Mouse (Mus musculus) kidney, embryonic 15.5 days (tissue): ENCODE results near the gene Zfp981. TPM values are rescaled to one million over a fixed set of nuclear protein-coding genes. Genes with fewer than 3 reads are reported as not detected.
"Not testable (repeated sequence)": the region's sequence is repeated elsewhere in the genome, so short reads cannot be mapped to it uniquely, and the experiment has no call there.

Experiments used
- ATAC-seq: fragments of 200-750 bp; cut with Nextera tagmentation; replicated peaks from 2 replicates; pipeline ENCODE4 v1.8.0; 2017; ENCODE audit warnings: moderate TSS enrichment; ENCODE audit not compliant: low FRiP score
- H3K27ac ChIP-seq: fragments of 300-500 bp; sonication (generic); 2 replicates; pipeline ENCODE4 v1.5.1; 2015; ENCODE audit warnings: mild to moderate bottlenecking, inconsistent platforms
- H3K27me3 ChIP-seq: fragments of 300-500 bp; sonication (generic); 2 replicates; pipeline ENCODE4 v1.6.1; 2015; ENCODE audit warnings: inconsistent platforms
- H3K36me3 ChIP-seq: fragments of 300-500 bp; sonication (generic); 2 replicates; pipeline ENCODE4 v1.6.1; 2015; ENCODE audit warnings: inconsistent platforms
- H3K4me1 ChIP-seq: fragments of 300-500 bp; sonication (generic); 2 replicates; pipeline ENCODE4 v1.6.1; 2015; ENCODE audit warnings: inconsistent platforms
- H3K4me2 ChIP-seq: fragments of 300-500 bp; sonication (generic); 2 replicates; pipeline ENCODE4 v1.6.1; 2015; ENCODE audit warnings: moderate library complexity, mild to moderate bottlenecking, inconsistent platforms
- H3K4me3 ChIP-seq: fragments of 300-500 bp; sonication (generic); replicated peaks from 2 replicates; pipeline ENCODE4 v1.5.1; 2015; ENCODE audit warnings: mild to moderate bottlenecking, inconsistent platforms
- H3K9ac ChIP-seq: fragments of 300-500 bp; sonication (generic); 2 replicates; pipeline ENCODE4 v1.6.1; 2015; ENCODE audit warnings: mild to moderate bottlenecking, inconsistent platforms
- H3K9me3 ChIP-seq: fragments of 300-500 bp; sonication (generic); replicated peaks from 2 replicates; pipeline ENCODE4 v1.6.1; 2016; ENCODE audit warnings: inconsistent platforms
- WGBS: fragments of 180-500 bp; shearing (Covaris S2); methylation state at CpG from one replicate; pipeline ENCODE4 v1.1.7; 2015; ENCODE audit warnings: mixed read lengths; 5-methylcytosine and 5-hydroxymethylcytosine counted together
- polyA plus RNA-seq: library from polyadenylated mRNA; unstranded; fragments of >200 nt; fragmentation: Nextera tagmentation; extraction: Ambion mirVana; gene quantifications from 2 replicates; pipeline ENCODE4 v1.2.1, GENCODE M21; 2015

The Zfp981 gene
- polyA plus RNA-seq, 1 experiment from 2014 or later, result 0.06 TPM

GRCm38 (mm10) chr4:146491993-146492392 lies 9.8 kb upstream of the Zfp981 start:
- H3K4me1 ChIP-seq, H3K27me3 ChIP-seq, H3K4me3 ChIP-seq, H3K36me3 ChIP-seq, H3K4me2 ChIP-seq, H3K9ac ChIP-seq, H3K27ac ChIP-seq: not testable (repeated sequence)
- 0 out of 2 replicates have a peak, but pooled peaks have one; percentile 17 for ATAC-seq
- peaks cover 62% of the 10 kb centered on the region for H3K9me3 ChIP-seq
- WGBS, result 88% methylated on average over 1 of the region's 1 CpGs

DNA sequence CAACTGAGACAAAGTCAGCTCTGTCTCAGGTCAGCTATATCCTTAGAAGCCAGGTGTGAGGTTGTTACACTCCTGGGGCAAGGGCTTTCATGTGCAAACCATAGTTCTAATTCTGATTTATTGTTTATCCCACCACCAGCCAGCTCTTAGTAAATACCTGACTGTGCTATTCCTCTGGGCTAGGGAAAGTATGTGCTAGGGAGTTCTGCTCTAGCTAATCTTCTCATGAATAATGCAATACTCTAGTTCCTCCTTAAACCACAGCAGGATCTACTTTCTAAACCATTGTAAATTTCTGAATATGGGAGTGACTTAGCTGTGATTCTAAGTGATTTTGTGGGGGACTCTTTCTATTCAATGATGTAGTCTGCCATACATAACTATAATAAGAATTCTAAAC lies 9.4 kb upstream of the Zfp981 start:
- peaks cover 64% of the 10 kb centered on the region for H3K9me3 ChIP-seq
- H3K27me3 ChIP-seq, result no peaks in the 10 kb centered on the region
- H3K27ac ChIP-seq, result no peak overlapping the region
- no peak overlapping the region for H3K4me2 ChIP-seq
- ATAC-seq, result no peak
- no peak overlapping the region for H3K4me3 ChIP-seq
- H3K4me1 ChIP-seq, result no peaks in the 10 kb centered on the region
- no peak overlapping the region for H3K9ac ChIP-seq
- no peaks in the 10 kb centered on the region for H3K36me3 ChIP-seq

- Histone ChIP-seq H3K9ac (no peak overlapping the region), H3K4me3 (no peak overlapping the region), H3K4me1 (no peaks in the 10 kb centered on the region), H3K4me2 (no peak overlapping the region), H3K36me3 (no peaks in the 10 kb centered on the region), H3K9me3 (peaks cover 68% of the 10 kb centered on the region), H3K27me3 (no peaks in the 10 kb centered on the region), H3K27ac (no peak overlapping the region)
- ATAC-seq, result no peak
- WGBS, result 52% methylated on average over 1 of the region's 1 CpGs
Measured at GRCm38 (mm10) chr4:146492851-146493250, 9.0 kb upstream of the Zfp981 start.

- H3K4me2 ChIP-seq, H3K36me3 ChIP-seq, ATAC-seq, H3K4me1 ChIP-seq, H3K9ac ChIP-seq, H3K4me3 ChIP-seq, H3K27ac ChIP-seq, H3K27me3 ChIP-seq: not testable (repeated sequence)
- peaks cover 70% of the 10 kb centered on the region for H3K9me3 ChIP-seq
- WGBS, result 87% methylated on average over 6 of the region's 6 CpGs
Measured at GRCm38 (mm10) chr4:146493319-146493907, 8.4 kb upstream of the Zfp981 start.

GRCm38 (mm10) chr4:146494980-146495379 lies 6.8 kb upstream of the Zfp981 start:
- Histone ChIP-seq H3K4me3 (no peak overlapping the region), H3K27ac (no peak overlapping the region), H3K9ac (no peak overlapping the region), H3K36me3 (no peaks in the 10 kb centered on the region), H3K4me1 (no peaks in the 10 kb centered on the region), H3K9me3 (peaks cover 72% of the 10 kb centered on the region), H3K27me3 (no peaks in the 10 kb centered on the region), H3K4me2 (no peak overlapping the region)
- whole genome bisulfite sequencing, result 63% methylated on average over 4 of the region's 4 CpGs
- no peak for ATAC-seq

DNA sequence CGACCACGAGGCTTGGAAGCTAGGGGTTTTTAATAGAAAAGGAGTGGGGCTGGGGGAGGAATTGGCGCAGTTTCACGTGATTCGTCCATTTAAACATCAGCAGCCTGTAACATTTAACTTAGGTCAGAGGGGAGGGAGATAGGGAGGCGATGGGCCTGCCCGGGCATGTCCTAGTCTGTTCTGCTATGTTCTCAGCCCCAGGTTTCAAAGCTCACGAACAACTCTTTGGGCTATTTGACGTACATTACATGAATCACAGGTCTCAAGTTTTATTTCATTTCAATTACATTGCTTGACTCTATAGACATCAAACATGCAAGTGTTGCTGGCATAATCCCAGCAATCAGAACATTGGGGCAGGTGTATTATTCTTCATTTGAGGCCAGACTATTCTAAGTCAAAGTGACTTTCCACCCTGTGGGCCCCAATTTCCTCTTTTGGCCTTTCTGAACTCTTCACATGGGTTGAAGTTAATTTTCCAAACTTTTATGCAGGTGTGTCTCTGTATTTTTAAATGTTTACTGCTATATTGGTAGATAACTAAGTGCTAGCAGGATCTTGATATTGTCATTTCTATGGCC lies 4.0 kb upstream of the Zfp981 start:
- not testable (repeated sequence) for H3K9ac ChIP-seq, H3K4me1 ChIP-seq, H3K4me2 ChIP-seq, H3K27ac ChIP-seq, H3K4me3 ChIP-seq, ATAC-seq, H3K27me3 ChIP-seq, H3K36me3 ChIP-seq
- WGBS, result 79% methylated on average over 9 of the region's 9 CpGs
- peaks cover 62% of the 10 kb centered on the region for H3K9me3 ChIP-seq

- not testable (repeated sequence) for H3K9ac ChIP-seq, H3K4me1 ChIP-seq, ATAC-seq, H3K4me3 ChIP-seq, H3K27ac ChIP-seq, H3K36me3 ChIP-seq, H3K27me3 ChIP-seq, H3K4me2 ChIP-seq
- 96% methylated on average over 23 of the region's 24 CpGs for WGBS
- peaks cover 16% of the 10 kb centered on the region for H3K9me3 ChIP-seq
Measured at GRCm38 (mm10) chr4:146509029-146509428, 7.2 kb downstream of the Zfp981 start.

DNA sequence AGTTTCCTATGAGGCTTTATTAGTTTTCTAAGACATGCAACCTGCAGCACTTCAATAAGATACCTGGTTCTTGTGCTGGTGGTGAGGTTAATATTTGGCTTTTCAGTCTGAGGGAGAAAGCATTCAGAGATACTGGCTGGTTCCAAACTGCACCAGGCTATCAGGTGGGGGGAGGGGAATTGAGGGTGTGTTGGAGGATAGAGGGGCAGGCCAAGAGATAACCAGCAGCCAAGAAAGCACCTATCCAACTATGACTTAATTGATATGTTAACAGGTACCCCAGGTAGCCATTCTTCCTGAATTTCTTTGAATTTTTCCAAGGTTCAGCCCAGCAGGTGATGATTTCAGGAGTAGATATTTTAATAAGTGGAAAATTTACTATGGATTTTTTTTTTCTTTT lies 10.0 kb downstream of the Zfp981 start:
- not testable (repeated sequence) for H3K27me3 ChIP-seq, H3K9ac ChIP-seq, H3K27ac ChIP-seq, H3K4me1 ChIP-seq, H3K4me3 ChIP-seq, H3K36me3 ChIP-seq, ATAC-seq, H3K4me2 ChIP-seq
- peaks cover 36% of the 10 kb centered on the region for H3K9me3 ChIP-seq

DNA sequence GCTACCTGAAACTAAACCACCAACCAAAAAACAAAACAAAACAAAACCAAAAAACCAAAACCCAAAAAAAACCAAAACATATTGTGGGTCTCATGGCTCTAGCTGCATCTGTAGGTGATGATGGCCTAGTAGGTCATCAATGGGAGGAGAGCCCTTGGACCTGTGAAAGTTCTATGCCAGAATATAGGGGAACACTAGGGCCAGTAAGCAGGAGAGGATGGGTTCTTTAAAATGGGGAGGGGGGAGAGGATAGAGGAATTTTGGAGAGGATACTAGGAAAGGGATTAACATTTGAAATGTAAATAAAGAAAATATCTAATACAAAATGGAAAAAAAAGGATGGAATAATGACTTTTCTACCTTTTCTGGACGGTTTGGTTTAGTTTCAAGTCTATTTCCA lies 14.6 kb downstream of the Zfp981 start:
- no peak for ATAC-seq
- Histone ChIP-seq H3K4me2 (no peak overlapping the region), H3K27me3 (no peaks in the 10 kb centered on the region), H3K4me3 (no peak overlapping the region), H3K9me3 (peaks cover 68% of the 10 kb centered on the region), H3K27ac (no peak overlapping the region), H3K36me3 (no peaks in the 10 kb centered on the region), H3K4me1 (no peaks in the 10 kb centered on the region), H3K9ac (no peak overlapping the region)
- WGBS, result 57% methylated on average over 1 of the region's 1 CpGs

- peaks cover 70% of the 10 kb centered on the region for H3K9me3 ChIP-seq
- not testable (repeated sequence) for H3K4me3 ChIP-seq, H3K4me1 ChIP-seq, ATAC-seq, H3K36me3 ChIP-seq, H3K27ac ChIP-seq, H3K27me3 ChIP-seq, H3K4me2 ChIP-seq, H3K9ac ChIP-seq
- WGBS, result 65% methylated on average over 2 of the region's 2 CpGs
Measured at GRCm38 (mm10) chr4:146517150-146517549, 15.3 kb downstream of the Zfp981 start.

DNA sequence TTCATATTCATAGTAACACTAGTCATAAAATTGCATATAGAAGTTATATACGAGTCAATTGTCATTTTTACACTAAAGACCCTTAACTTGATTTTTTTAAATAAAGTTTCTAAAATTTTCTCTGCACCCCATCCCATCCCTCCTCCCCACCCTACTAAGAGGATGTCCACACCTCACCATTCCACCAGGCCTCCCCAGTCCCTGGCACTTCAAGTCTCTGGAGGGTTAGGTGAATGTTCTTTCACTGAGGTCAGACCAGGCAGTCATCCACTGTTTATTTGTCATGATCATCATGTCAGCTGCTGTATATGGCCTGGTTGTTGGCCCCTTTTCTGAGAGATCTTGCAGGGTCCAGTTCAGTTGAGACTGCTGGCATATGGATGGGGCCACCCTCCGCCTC lies 18.9 kb downstream of the Zfp981 start:
- H3K9ac ChIP-seq, result no peak overlapping the region
- H3K27me3 ChIP-seq, result no peaks in the 10 kb centered on the region
- peaks cover 76% of the 10 kb centered on the region for H3K9me3 ChIP-seq
- no peak overlapping the region for H3K4me2 ChIP-seq
- H3K4me3 ChIP-seq, result no peak overlapping the region
- WGBS, result 89% methylated on average over 2 of the region's 2 CpGs
- no peak for ATAC-seq
- H3K27ac ChIP-seq, result no peak overlapping the region
- H3K36me3 ChIP-seq, result no peaks in the 10 kb centered on the region
- H3K4me1 ChIP-seq, result no peaks in the 10 kb centered on the region

DNA sequence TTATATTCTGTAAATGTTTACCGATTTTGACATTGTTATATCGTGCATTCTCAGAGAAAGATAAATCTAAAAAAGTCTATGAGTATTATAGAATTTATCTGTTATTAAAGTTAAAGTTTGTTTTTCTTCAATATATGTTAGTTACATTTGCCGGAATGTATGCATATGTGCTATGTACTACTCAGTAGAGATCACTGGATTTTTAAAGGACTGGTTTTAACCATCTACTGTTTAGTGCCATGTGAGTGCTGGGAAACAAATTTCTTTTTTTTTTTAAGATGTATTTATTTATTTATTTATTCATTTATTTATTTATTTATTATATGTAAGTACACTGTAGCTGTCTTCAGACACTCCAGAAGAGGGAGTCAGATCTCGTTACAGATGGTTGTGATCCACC lies 32.7 kb downstream of the Zfp981 start:
- H3K9me3 ChIP-seq, result peaks cover 72% of the 10 kb centered on the region
- WGBS, result 86% methylated on average over 4 of the region's 4 CpGs
- no peaks in the 10 kb centered on the region for H3K27me3 ChIP-seq
- no peak overlapping the region for H3K9ac ChIP-seq
- H3K27ac ChIP-seq, result no peak overlapping the region
- no peak overlapping the region for H3K4me2 ChIP-seq
- H3K36me3 ChIP-seq, result no peaks in the 10 kb centered on the region
- no peaks in the 10 kb centered on the region for H3K4me1 ChIP-seq
- H3K4me3 ChIP-seq, result no peak overlapping the region
- ATAC-seq, result no peak

DNA sequence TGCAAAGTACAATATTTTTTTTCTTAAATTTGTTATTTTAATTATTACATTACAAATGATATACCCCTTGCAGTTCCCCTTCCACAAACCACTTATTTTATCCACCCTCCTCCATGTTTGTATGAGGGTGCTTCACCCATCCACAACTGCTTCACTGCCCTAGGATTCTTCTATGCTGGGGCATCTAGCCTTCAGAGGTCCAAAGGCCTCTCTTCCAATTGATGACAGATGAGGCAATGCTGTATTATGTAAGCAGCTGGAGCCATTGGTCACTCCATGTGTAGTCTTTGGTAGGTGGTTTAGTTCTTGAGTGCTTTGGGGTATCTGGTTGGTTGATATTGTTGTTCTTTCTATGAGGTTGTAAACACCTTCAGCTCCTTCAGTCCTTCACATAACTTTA lies 34.1 kb downstream of the Zfp981 start:
- Histone ChIP-seq H3K9ac (no peak overlapping the region), H3K36me3 (no peaks in the 10 kb centered on the region), H3K27ac (no peak overlapping the region), H3K4me1 (no peaks in the 10 kb centered on the region), H3K9me3 (peaks cover 71% of the 10 kb centered on the region), H3K4me3 (no peak overlapping the region), H3K4me2 (no peak overlapping the region), H3K27me3 (no peaks in the 10 kb centered on the region)
- ATAC-seq, result peak; percentile 64; the same call in 1 of the 2 replicates
